Mouse (Mus musculus): ENCODE measurements around the gene Acss1. TPM values are rescaled to one million over a fixed set of nuclear protein-coding genes. Genes with fewer than 3 reads are reported as not detected.

Gene Acss1
- 11.3 and 14.7 TPM in 2 replicates for polyA plus RNA-seq (2015; fragmentation: Nextera tagmentation; extraction: Ambion mirVana)

DNA sequence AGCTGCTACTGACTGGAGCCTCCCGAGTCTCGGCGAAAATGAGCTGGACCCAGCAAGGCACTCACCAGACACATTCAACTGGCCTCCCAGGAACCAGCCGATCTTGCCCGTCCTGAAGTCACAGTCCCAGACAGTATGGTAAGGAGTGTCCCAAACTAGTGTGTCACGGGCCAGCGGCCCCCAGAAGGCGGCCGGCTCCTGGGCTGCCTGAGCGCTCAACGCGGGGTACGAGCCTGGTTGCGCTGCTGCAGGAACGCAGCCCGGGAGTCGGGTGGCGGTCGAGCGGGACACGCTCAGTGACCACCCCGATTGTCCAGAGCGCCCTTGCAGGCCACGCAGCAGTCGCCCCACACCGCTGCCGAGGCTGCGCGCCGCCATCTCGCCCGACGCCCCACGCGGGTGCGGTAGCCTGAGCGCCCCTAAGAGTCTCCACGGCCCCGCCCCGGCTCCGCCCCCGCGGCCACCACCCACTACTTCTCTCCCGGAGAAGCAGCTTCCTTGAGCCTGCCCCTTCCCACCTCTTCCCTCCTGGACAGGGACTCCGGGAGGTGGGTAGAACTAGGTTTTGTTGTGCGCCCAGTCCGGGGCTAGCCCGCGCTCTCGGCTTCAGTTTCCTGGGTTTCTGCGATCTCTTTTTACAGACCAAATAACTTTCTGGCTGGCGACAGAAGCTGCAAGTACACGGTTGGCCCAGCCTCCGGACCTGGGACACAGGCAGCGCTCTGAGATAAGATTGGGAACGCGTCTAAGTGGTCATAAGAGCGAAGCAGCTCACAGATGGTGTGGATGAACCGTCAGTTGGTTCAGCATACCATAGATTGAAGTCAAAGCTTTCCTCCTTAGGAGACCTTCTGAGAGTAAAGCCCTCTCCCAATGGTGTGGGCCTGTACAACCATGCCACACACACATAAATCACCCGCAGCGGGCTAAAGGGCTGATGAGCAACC is at the start of gene Acss1:
Gene Acss1, minus strand, starts transcription at position 681 of the 947 bp plus-strand sequence.
- Histone ChIP-seq H3K27me3 (ENCODE audit: control insufficient read depth, insufficient read depth, low read depth, low read length) (peaks cover 2% of the 10 kb centered on the region; the same call in 1 of the 2 replicates), H3K9me3 (ENCODE audit: control insufficient read depth, low read length) (no peaks in the 10 kb centered on the region), H3K36me3 (ENCODE audit: control insufficient read depth, insufficient read depth, low read length) (no peaks in the 10 kb centered on the region), H3K4me2 (ENCODE audit: low read depth, low read length) (peak within 1 kb of the TSS; percentile 96), H3K4me1 (replicated peaks; ENCODE audit: control insufficient read depth, insufficient read depth, low read length) (peaks cover 21% of the 10 kb centered on the region), H3K27ac (ENCODE audit: low read length) (peak within 1 kb of the TSS; percentile 67), H3K9ac (ENCODE audit: low read length) (peak within 1 kb of the TSS; percentile 71), H3K4me3 (ENCODE audit: low read length) (peak within 1 kb of the TSS; percentile 66)
- peak; percentile 77 for ATAC-seq (ENCODE audit: low read depth)
- 2% methylated on average over 59 of the region's 61 CpGs for WGBS

DNA sequence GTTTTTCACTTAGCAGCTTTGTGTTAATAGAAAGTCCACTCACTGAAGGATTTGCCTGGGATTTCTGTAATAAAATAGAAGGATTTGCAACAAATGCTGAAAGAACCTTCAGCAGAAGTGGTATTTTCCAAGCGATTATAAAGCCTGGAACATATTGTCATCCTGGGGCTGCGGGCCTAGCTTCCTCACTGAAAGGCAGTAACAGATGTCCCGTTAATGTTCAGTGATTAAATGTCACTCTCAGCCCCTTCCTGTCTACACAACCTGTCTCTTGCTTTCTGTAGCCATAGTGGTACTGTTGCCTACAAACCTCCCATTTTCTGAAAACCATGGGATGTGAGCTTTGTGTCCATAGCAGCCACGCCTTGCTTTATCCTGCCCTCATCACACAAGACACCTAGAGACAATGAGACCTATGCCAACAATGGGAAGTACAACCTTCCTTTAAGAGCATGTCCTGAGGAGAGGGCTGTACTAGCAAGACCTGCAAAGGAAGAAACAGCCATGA is 43.9 kb upstream of the Acss1 start:
- Histone ChIP-seq H3K27me3 (ENCODE audit: control insufficient read depth, insufficient read depth, low read depth, low read length) (no peaks in the 10 kb centered on the region), H3K36me3 (ENCODE audit: control insufficient read depth, insufficient read depth, low read length) (no peaks in the 10 kb centered on the region), H3K27ac (ENCODE audit: low read length) (no peak overlapping the region), H3K4me2 (ENCODE audit: low read depth, low read length) (no peak overlapping the region), H3K4me3 (ENCODE audit: low read length) (no peak overlapping the region), H3K4me1 (replicated peaks; ENCODE audit: control insufficient read depth, insufficient read depth, low read length) (no peaks in the 10 kb centered on the region), H3K9ac (ENCODE audit: low read length) (no peak overlapping the region), H3K9me3 (ENCODE audit: control insufficient read depth, low read length) (no peaks in the 10 kb centered on the region)
- ATAC-seq (ENCODE audit: low read depth) = no peak
- 82% methylated on average over 4 of the region's 4 CpGs for WGBS

DNA sequence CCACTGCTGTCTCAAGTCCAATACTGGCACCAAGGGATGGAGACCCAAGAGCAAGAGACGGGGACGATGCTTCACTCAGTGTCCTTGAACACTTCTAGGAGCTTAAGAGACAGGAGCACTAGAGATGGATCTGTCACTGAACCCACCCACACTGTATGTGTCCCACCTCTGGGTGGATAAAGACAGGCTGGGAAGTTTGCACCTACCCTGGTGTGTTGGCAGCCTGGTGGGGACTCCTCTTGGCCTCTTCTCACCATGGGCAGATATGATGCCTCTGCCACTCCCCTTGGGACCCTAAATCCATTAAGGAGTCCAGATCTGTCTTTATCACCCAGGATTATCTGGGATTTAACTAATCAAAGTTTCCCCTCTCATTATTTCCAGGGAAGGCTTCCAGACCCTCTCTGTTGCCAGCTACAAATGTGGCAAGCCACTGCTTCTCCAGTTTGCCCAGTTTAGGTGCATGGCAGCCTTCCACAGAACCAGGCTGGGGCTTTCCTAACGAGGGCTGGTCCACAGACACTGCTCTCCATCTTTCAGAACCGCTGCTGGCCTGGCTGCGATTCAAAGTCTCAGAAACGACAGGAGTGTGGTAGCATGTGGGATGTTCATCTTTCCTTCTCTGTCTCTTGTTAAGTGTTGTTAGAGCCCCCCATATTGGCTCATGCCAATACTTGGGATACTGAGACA is 23.3 kb upstream of the Acss1 start:
- 62% methylated on average over 6 of the region's 6 CpGs for WGBS
- Histone ChIP-seq H3K36me3 (ENCODE audit: control insufficient read depth, insufficient read depth, low read length) (no peaks in the 10 kb centered on the region), H3K4me3 (ENCODE audit: low read length) (no peak overlapping the region), H3K9ac (ENCODE audit: low read length) (no peak overlapping the region), H3K27me3 (ENCODE audit: control insufficient read depth, insufficient read depth, low read depth, low read length) (peaks cover 49% of the 10 kb centered on the region), H3K9me3 (ENCODE audit: control insufficient read depth, low read length) (no peaks in the 10 kb centered on the region), H3K4me2 (ENCODE audit: low read depth, low read length) (no peak overlapping the region), H3K27ac (ENCODE audit: low read length) (no peak overlapping the region), H3K4me1 (replicated peaks; ENCODE audit: control insufficient read depth, insufficient read depth, low read length) (0 out of 2 replicates have a peak, but pooled peaks cover 3% of the 10 kb centered on the region)
- ATAC-seq (ENCODE audit: low read depth) = no peak

DNA sequence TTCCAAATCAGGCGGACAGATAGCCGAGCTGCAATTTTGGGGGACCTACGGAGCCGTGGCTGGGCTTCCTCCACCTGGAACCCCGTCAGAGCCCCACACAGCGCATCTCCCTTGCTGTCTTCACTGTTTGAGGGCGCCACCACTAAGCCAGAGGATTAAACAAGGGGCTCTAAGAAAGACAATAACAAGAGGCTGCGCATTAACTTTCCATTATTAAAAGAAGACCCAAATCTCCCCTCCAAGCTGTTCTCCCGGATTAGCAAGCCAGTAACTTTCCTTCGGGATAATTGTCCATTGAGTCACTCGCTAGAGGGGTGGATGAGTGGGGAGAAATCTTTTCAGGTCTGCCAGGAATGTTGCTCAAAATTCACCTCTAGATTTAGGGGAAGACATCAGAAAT is 21.9 kb upstream of the Acss1 start:
- H3K27me3 ChIP-seq (ENCODE audit: control insufficient read depth, insufficient read depth, low read depth, low read length) = peaks cover 54% of the 10 kb centered on the region
- 9% methylated on average over 11 of the region's 11 CpGs for WGBS
- no peak for ATAC-seq (ENCODE audit: low read depth)

DNA sequence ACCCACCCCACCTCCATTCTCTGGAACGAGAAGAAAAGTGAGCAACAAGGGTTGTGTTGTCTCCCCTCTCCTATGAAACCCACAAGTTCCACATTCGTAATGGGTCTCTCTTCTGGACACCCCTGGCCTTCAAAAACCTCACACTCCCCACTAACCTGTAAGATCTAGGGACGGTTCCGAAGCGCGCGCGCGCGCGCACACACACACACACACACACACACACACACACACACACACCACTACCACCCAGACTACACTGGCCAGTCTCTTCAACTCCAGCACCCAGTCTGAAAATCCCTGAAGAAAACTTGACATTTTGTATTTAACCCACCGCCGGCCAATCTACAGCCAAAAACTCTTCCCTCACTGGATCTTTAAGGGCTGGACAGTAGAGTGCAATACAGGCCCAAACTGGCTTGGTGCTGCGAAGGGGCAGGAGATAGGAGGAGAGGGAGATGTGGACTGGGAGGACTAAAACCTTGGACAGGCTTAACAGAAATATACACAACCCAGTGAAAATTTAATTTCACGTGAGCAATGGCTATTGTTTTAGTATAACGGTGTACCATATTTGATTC is 21.0 kb upstream of the Acss1 start, which contains the start of gene Vsx1:
Gene Vsx1, minus strand, starts transcription at position 138 of the 578 bp plus-strand sequence.
- ATAC-seq (ENCODE audit: low read depth) = no peak
- H3K9me3 ChIP-seq (ENCODE audit: control insufficient read depth, low read length) = no peaks in the 10 kb centered on the region
- H3K9ac ChIP-seq (ENCODE audit: low read length) = peak within 1 kb of the TSS; percentile 29; the same call in 1 of the 2 replicates
- 0 out of 2 replicates have a peak, but pooled peaks cover 3% of the 10 kb centered on the region for H3K4me1 ChIP-seq (replicated peaks; ENCODE audit: control insufficient read depth, insufficient read depth, low read length)
- H3K4me3 ChIP-seq (ENCODE audit: low read length) = peak within 1 kb of the TSS; percentile 41
- H3K4me2 ChIP-seq (ENCODE audit: low read depth, low read length) = peak within 1 kb of the TSS; percentile 57
- H3K27me3 ChIP-seq (ENCODE audit: control insufficient read depth, insufficient read depth, low read depth, low read length) = peaks cover 54% of the 10 kb centered on the region
- 53% methylated on average over 16 of the region's 16 CpGs for WGBS
- H3K27ac ChIP-seq (ENCODE audit: low read length) = no peak within 1 kb of the TSS
- no peaks in the 10 kb centered on the region for H3K36me3 ChIP-seq (ENCODE audit: control insufficient read depth, insufficient read depth, low read length)

More for the DNA sequence above, 21.9 kb upstream of the Acss1 start:
- Histone ChIP-seq H3K36me3 (ENCODE audit: control insufficient read depth, insufficient read depth, low read length) (no peaks in the 10 kb centered on the region), H3K9me3 (ENCODE audit: control insufficient read depth, low read length) (no peaks in the 10 kb centered on the region), H3K9ac (ENCODE audit: low read length) (no peak overlapping the region), H3K27ac (ENCODE audit: low read length) (no peak overlapping the region), H3K4me2 (ENCODE audit: low read depth, low read length) (no peak overlapping the region), H3K4me1 (replicated peaks; ENCODE audit: control insufficient read depth, insufficient read depth, low read length) (0 out of 2 replicates have a peak, but pooled peaks cover 3% of the 10 kb centered on the region), H3K4me3 (ENCODE audit: low read length) (no peak overlapping the region)

DNA sequence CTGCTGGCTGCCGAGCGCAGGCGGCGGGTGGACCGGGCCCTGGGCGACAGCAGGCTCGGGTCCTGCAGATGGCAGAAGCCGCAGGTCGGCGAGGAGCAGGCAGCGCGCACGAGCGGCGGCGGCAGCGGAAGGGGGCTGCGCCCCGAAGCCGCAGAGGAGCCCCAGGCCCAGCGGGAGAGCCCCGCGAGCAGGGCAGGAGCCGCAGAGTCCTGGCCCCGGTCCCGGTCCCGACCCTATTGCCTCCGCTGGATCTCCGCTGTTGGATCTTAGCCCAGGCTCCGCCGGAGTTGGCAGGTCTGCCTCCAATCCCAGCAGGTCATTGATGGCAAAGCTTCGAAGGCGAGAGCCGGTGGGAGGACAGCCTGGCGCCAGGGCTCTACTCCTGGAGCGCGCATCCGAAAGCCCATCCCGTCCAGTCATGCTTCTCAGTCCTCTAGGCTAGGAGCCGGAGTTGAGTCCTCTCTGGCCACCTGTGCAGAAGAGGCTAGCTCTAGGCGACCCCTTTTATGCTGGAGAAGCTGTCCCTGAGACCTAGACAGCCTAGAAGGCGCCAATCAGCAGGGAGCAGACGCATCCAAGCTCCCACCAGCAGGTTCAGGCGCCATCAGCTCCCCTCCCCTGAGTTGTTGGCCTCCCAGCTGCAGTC is 20.4 kb upstream of the Acss1 start:
- Histone ChIP-seq H3K27ac (ENCODE audit: low read length) (no peak overlapping the region), H3K9me3 (ENCODE audit: control insufficient read depth, low read length) (no peaks in the 10 kb centered on the region), H3K4me1 (replicated peaks; ENCODE audit: control insufficient read depth, insufficient read depth, low read length) (0 out of 2 replicates have a peak, but pooled peaks cover 3% of the 10 kb centered on the region), H3K9ac (ENCODE audit: low read length) (peak overlapping the region; percentile 29; the same call in 1 of the 2 replicates), H3K4me3 (ENCODE audit: low read length) (peak overlapping the region; percentile 41), H3K36me3 (ENCODE audit: control insufficient read depth, insufficient read depth, low read length) (no peaks in the 10 kb centered on the region), H3K4me2 (ENCODE audit: low read depth, low read length) (peak overlapping the region; percentile 57), H3K27me3 (ENCODE audit: control insufficient read depth, insufficient read depth, low read depth, low read length) (peaks cover 54% of the 10 kb centered on the region)
- WGBS = under 1% methylated on average over 44 of the region's 44 CpGs
- ATAC-seq (ENCODE audit: low read depth) = no peak; the same call in 1 of the 2 replicates

DNA sequence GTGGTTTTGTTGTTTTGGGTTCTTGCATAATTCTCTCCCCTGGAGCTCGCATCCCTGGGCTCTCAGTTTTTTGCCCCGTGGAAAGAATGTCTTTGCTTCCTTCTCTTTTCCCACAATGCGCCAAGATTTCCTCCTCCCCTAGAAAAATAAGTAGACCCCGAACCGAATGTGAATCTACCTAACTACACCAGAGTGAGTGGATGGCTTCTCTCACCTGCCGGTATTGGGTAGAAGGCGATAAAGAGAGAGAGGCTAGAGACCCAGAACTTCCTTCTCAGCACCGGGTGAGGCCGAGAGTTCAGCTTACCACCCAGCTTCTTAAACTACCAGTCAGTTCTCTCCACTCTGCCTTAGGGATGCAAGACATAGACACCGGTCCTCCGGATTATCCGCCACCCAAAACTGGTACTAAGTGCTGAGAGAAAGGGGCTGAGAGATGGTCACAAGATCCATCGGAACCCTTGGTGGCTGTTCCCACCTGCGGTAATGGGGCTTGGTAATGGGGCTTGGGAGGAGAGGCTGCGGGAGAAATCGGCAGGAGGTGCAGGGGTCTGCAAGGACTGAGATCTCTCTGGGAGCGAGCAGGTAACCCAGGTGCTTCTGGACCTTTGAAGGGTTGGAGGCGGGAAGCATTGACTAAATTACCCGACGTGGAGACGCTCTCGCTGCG is 19.7 kb upstream of the Acss1 start:
- no peak overlapping the region; the same call in 1 of the 2 replicates for H3K9ac ChIP-seq (ENCODE audit: low read length)
- 0 out of 2 replicates have a peak, but pooled peaks cover 3% of the 10 kb centered on the region for H3K4me1 ChIP-seq (replicated peaks; ENCODE audit: control insufficient read depth, insufficient read depth, low read length)
- peaks cover 54% of the 10 kb centered on the region for H3K27me3 ChIP-seq (ENCODE audit: control insufficient read depth, insufficient read depth, low read depth, low read length)
- 4% methylated on average over 23 of the region's 23 CpGs for WGBS
- ATAC-seq (ENCODE audit: low read depth) = no peak
- no peaks in the 10 kb centered on the region for H3K9me3 ChIP-seq (ENCODE audit: control insufficient read depth, low read length)
- H3K27ac ChIP-seq (ENCODE audit: low read length) = no peak overlapping the region
- H3K36me3 ChIP-seq (ENCODE audit: control insufficient read depth, insufficient read depth, low read length) = no peaks in the 10 kb centered on the region
- peak overlapping the region; percentile 57 for H3K4me2 ChIP-seq (ENCODE audit: low read depth, low read length)
- peak overlapping the region; percentile 41 for H3K4me3 ChIP-seq (ENCODE audit: low read length)

DNA sequence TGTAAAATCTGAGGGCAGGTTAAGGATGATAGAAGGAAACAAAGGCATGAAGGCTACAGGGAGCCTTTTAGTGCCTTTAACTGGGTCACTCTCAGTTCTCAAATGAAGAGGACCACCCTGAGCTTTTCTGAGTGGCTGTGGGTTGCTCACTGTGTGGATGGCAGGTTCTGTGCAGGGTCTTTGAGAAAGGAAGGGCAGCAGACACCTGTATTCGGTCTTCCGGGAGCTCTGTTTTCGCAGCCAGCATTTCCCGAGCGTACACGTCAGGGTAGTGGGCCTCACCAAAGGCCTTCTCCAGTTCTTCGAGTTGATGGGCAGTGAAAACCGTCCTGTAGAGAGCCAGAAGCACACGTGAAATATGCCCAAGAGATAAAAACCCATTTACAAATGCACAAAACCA is 17.1 kb upstream of the Acss1 start:
- Histone ChIP-seq H3K4me3 (ENCODE audit: low read length) (no peak overlapping the region), H3K4me1 (replicated peaks; ENCODE audit: control insufficient read depth, insufficient read depth, low read length) (0 out of 2 replicates have a peak, but pooled peaks cover 3% of the 10 kb centered on the region), H3K36me3 (ENCODE audit: control insufficient read depth, insufficient read depth, low read length) (no peaks in the 10 kb centered on the region), H3K27me3 (ENCODE audit: control insufficient read depth, insufficient read depth, low read depth, low read length) (peaks cover 40% of the 10 kb centered on the region), H3K9ac (ENCODE audit: low read length) (no peak overlapping the region), H3K9me3 (ENCODE audit: control insufficient read depth, low read length) (no peaks in the 10 kb centered on the region), H3K4me2 (ENCODE audit: low read depth, low read length) (no peak overlapping the region), H3K27ac (ENCODE audit: low read length) (no peak overlapping the region)
- 83% methylated on average over 9 of the region's 9 CpGs for WGBS
- ATAC-seq (ENCODE audit: low read depth) = no peak

All from lung, embryonic 16.5 days (tissue).